Mouse (Mus musculus) ES-E14 (cell line): ENCODE measurements around the gene Gm21761.
"Not testable (repeated sequence)": the region's sequence is repeated elsewhere in the genome, so short reads cannot be mapped to it uniquely, and the experiment has no call there.

ENCODE experiments used
- CHD2 ChIP-seq: IDR thresholded peaks from 2 replicates; pipeline ENCODE4 v1.6.1; 2014; ENCODE audit warnings: mild to moderate bottlenecking, low read depth, low read length, inconsistent platforms
- HCFC1 ChIP-seq: IDR thresholded peaks from 2 replicates; pipeline ENCODE4 v1.6.1; 2012; ENCODE audit warnings: low read length, inconsistent platforms, borderline replicate concordance; ENCODE audit not compliant: insufficient read depth
- MAFK ChIP-seq: IDR thresholded peaks from 2 replicates; pipeline ENCODE4 v1.6.1; 2014; ENCODE audit warnings: mild to moderate bottlenecking, low read depth, low read length, inconsistent platforms; ENCODE audit not compliant: insufficient read depth
- ZC3H11A ChIP-seq: IDR thresholded peaks from 2 replicates; pipeline ENCODE4 v1.6.1; 2012; ENCODE audit warnings: low read depth, mild to moderate bottlenecking, inconsistent platforms, low read length, borderline replicate concordance
- ZNF384 ChIP-seq: IDR thresholded peaks from 2 replicates; pipeline ENCODE4 v1.6.1; 2012; ENCODE audit warnings: low read depth, low read length, inconsistent platforms

GRCm38 (mm10) chr13:119950706-119951105 is 21.6 kb upstream of the Gm21761 start, which contains the start of gene B020031M17Rik:
- not testable (repeated sequence) for TF ChIP-seq ZNF384, MAFK, ZC3H11A, HCFC1, CHD2
